Mouse (Mus musculus): ENCODE data around the gene Rai1. TPM values are rescaled to one million over a fixed set of nuclear protein-coding genes. Genes with fewer than 3 reads are reported as not detected.
A peak's percentile ranks its signal among the peaks of the same experiment; 100 is the strongest.

Rai1 gene
- total and polyA plus RNA-seq, 3 experiments, result 6.6 to 22.6 (median 15.4) TPM

GRCm38 (mm10) chr11:60219609-60220008 lies 114.8 kb downstream of the Rai1 start:
- peaks cover 3% of the 10 kb centered on the region for H3K9me3 ChIP-seq (replicated peaks; ENCODE audit: low read length)
- H3K4me3 ChIP-seq (replicated peaks in 1 of 3; ENCODE audit: low read depth in 2 of 3, low read length in 2 of 3, poor library complexity in 1 of 3), result peak overlapping the region; percentile 57 to 98 (median 73)
- H3K27me3 ChIP-seq (replicated peaks), result no peaks in the 10 kb centered on the region
- in situ Hi-C loops (cut with MboI; ENCODE audit: low pct_ligation_motif_present, low pct_unique_long_range_greater_than_20kb, low sequenced_read_pairs) (no loop called here), dilution Hi-C loops (cut with MboI; ENCODE audit: extremely low pct_ligation_motif_present, extremely low pct_unique_long_range_greater_than_20kb, low sequenced_read_pairs) (no loop called here)
- peak; percentile 46 for DNase-seq (ENCODE audit: extremely low read depth)
- peak overlapping the region; percentile 95 for H3K9ac ChIP-seq (ENCODE audit: insufficient read depth, low read depth)
- peaks cover 42% of the 10 kb centered on the region for H3K79me2 ChIP-seq (replicated peaks; ENCODE audit: control insufficient read depth, extremely low read depth, insufficient read depth, poor library complexity, severe bottlenecking)
- no peak overlapping the region for H3K27ac ChIP-seq (ENCODE audit: insufficient read depth, low read depth)
- TF ChIP-seq POLR2AphosphoS2 (IDR thresholded peaks at IDR 0.05; ENCODE audit: low read depth, low read length) (no peak), USF1 (IDR thresholded peaks at IDR 0.05; ENCODE audit: low read depth, low read length) (no peak), RCOR1 (conservative IDR thresholded peaks at IDR 0.05; ENCODE audit: low read depth, low read length) (no peak), NRF1 (IDR thresholded peaks at IDR 0.05; ENCODE audit: low read depth, low read length) (no peak), IRF4 (IDR thresholded peaks at IDR 0.05; ENCODE audit: low read depth, low read length) (peak; percentile 18; the same call in 1 of the 2 replicates), SMC3 (IDR thresholded peaks at IDR 0.05; ENCODE audit: low read depth, low read length) (no peak)
- peaks cover 16 to 42% of the 10 kb centered on the region in 2 experiments for H3K36me3 ChIP-seq (replicated peaks in 1 of 2; ENCODE audit: control insufficient read depth in 1 of 2, insufficient read depth in 1 of 2, low read length in 1 of 2)
- peak overlapping the region; percentile 77 for H3K4me2 ChIP-seq (ENCODE audit: insufficient read depth, low read depth, poor library complexity, severe bottlenecking)
- peaks cover 17 to 80% of the 10 kb centered on the region in 2 experiments for H3K4me1 ChIP-seq (ENCODE audit: control insufficient read depth in 1 of 2, insufficient read depth in 2 of 2)

GRCm38 (mm10) chr11:60220291-60220804 lies 115.5 kb downstream of the Rai1 start:
- DNase-seq (ENCODE audit: extremely low read depth), result peak; percentile 92
- Histone ChIP-seq H3K79me2 (replicated peaks; ENCODE audit: control insufficient read depth, extremely low read depth, insufficient read depth, poor library complexity, severe bottlenecking) (peaks cover 39% of the 10 kb centered on the region), H3K36me3 (replicated peaks in 1 of 2; ENCODE audit: control insufficient read depth in 1 of 2, insufficient read depth in 1 of 2, low read length in 1 of 2) (peaks cover 16 to 37% of the 10 kb centered on the region in 2 experiments), H3K4me1 (ENCODE audit: control insufficient read depth in 1 of 2, insufficient read depth in 2 of 2) (peaks cover 17 to 83% of the 10 kb centered on the region in 2 experiments), H3K9ac (ENCODE audit: insufficient read depth, low read depth) (peak overlapping the region; percentile 95), H3K9me3 (replicated peaks; ENCODE audit: low read length) (peaks cover 3% of the 10 kb centered on the region), H3K27me3 (replicated peaks) (no peaks in the 10 kb centered on the region), H3K4me3 (replicated peaks in 1 of 3; ENCODE audit: low read depth in 2 of 3, low read length in 2 of 3, poor library complexity in 1 of 3) (peak overlapping the region; percentile 57 to 98 (median 73)), H3K27ac (ENCODE audit: insufficient read depth, low read depth) (peak overlapping the region; percentile 53), H3K4me2 (ENCODE audit: insufficient read depth, low read depth, poor library complexity, severe bottlenecking) (peak overlapping the region; percentile 77)
- dilution Hi-C loops (cut with MboI; ENCODE audit: extremely low pct_ligation_motif_present, extremely low pct_unique_long_range_greater_than_20kb, low sequenced_read_pairs), result no loop called here
- in situ Hi-C loops (cut with MboI; ENCODE audit: low pct_ligation_motif_present, low pct_unique_long_range_greater_than_20kb, low sequenced_read_pairs), result no loop called here
- TF ChIP-seq USF2 (conservative IDR thresholded peaks at IDR 0.05; ENCODE audit: low read depth, low read length) (no peak), TBP (conservative IDR thresholded peaks at IDR 0.05; ENCODE audit: low read depth, low read length) (0 out of 2 replicates have a peak, but pooled peaks have one; percentile 47), MAFK (IDR thresholded peaks at IDR 0.05; ENCODE audit: insufficient replicate concordance, low read length) (no peak), HCFC1 (IDR thresholded peaks at IDR 0.05; ENCODE audit: low read depth, low read length) (peak; percentile 76), GABPA (IDR thresholded peaks at IDR 0.05; ENCODE audit: insufficient replicate concordance, low read depth, low read length) (no peak), KAT2A (IDR thresholded peaks at IDR 0.05; ENCODE audit: insufficient replicate concordance, low read length) (peak; percentile 56; the same call in 1 of the 2 replicates), RCOR1 (conservative IDR thresholded peaks at IDR 0.05; ENCODE audit: low read depth, low read length) (no peak), POLR2A (IDR thresholded peaks at IDR 0.05; ENCODE audit: low read depth, low read length) (peak; percentile 95), RAD21 (IDR thresholded peaks at IDR 0.05; ENCODE audit: low read depth, low read length) (no peak), ETS1 (conservative IDR thresholded peaks at IDR 0.05; ENCODE audit: low read depth, low read length) (0 out of 2 replicates have a peak, but pooled peaks have one; percentile 9), IRF4 (IDR thresholded peaks at IDR 0.05; ENCODE audit: low read depth, low read length) (no peak; the same call in 1 of the 2 replicates), MAZ (IDR thresholded peaks at IDR 0.05; ENCODE audit: low read depth, low read length) (no peak), NELFE (IDR thresholded peaks at IDR 0.05; ENCODE audit: low read depth, low read length) (peak; percentile 95), BHLHE40 (IDR thresholded peaks at IDR 0.05; ENCODE audit: low read depth, low read length) (peak; percentile 31; the same call in 1 of the 2 replicates), E2F4 (IDR thresholded peaks at IDR 0.05; ENCODE audit: insufficient replicate concordance, low read depth, low read length) (0 out of 2 replicates have a peak, but pooled peaks have one; percentile 19), MYC (IDR thresholded peaks at IDR 0.05; ENCODE audit: low read depth, low read length) (peak; percentile 75), CHD2 (IDR thresholded peaks at IDR 0.05; ENCODE audit: low read length) (no peak), USF1 (IDR thresholded peaks at IDR 0.05; ENCODE audit: low read depth, low read length) (no peak), POLR2AphosphoS2 (IDR thresholded peaks at IDR 0.05; ENCODE audit: low read depth, low read length) (peak; percentile 82), EP300 (IDR thresholded peaks at IDR 0.05; ENCODE audit: low read length) (no peak), SMC3 (IDR thresholded peaks at IDR 0.05; ENCODE audit: low read depth, low read length) (no peak), SIN3A (IDR thresholded peaks at IDR 0.05; ENCODE audit: low read length) (peak; percentile 10), MAX (IDR thresholded peaks at IDR 0.05; ENCODE audit: low read length) (peak; percentile 74), ZMIZ1 (IDR thresholded peaks at IDR 0.05; ENCODE audit: low read depth, low read length) (no peak), NRF1 (IDR thresholded peaks at IDR 0.05; ENCODE audit: low read depth, low read length) (peak; percentile 94), TCF12 (IDR thresholded peaks at IDR 0.05; ENCODE audit: low read depth, low read length) (peak; percentile 77), ELF1 (IDR thresholded peaks at IDR 0.05; ENCODE audit: low read depth, low read length) (peak; percentile 86), PAX5 (IDR thresholded peaks at IDR 0.05; ENCODE audit: low read length) (no peak), ZC3H11A (IDR thresholded peaks at IDR 0.05; ENCODE audit: low read depth, low read length) (no peak), CTCF (conservative IDR thresholded peaks at IDR 0.05 in 1 of 2, IDR thresholded peaks at IDR 0.05 in 1 of 2; ENCODE audit: low read depth in 2 of 2, low read length in 2 of 2) (no peak), UBTF (IDR thresholded peaks at IDR 0.05; ENCODE audit: low read depth, low read length) (no peak)

All from CH12.LX (cell line).